Mouse (Mus musculus) common myeloid progenitor, adult 5-6 weeks (primary cell): ENCODE data around the gene Tgif1. TPM values are rescaled to one million over a fixed set of nuclear protein-coding genes. Genes with fewer than 3 reads are reported as not detected.

Source experiments
- ATAC-seq: replicated peaks from 2 replicates; pipeline ENCODE4 v1.8.0; 2016; ENCODE audit warnings: low read depth, mild to moderate bottlenecking, moderate TSS enrichment, inconsistent platforms; ENCODE audit not compliant: poor library complexity, severe bottlenecking
- total RNA-seq: library from RNA; stranded (forward); fragments of 200-1000, 187-1606 nt; gene quantifications from 2 replicates; pipeline ENCODE4 v1.2.3, GENCODE M21; 2017

The Tgif1 gene
- total RNA-seq, 1 experiment from 2014 or later = 57.5 TPM

DNA sequence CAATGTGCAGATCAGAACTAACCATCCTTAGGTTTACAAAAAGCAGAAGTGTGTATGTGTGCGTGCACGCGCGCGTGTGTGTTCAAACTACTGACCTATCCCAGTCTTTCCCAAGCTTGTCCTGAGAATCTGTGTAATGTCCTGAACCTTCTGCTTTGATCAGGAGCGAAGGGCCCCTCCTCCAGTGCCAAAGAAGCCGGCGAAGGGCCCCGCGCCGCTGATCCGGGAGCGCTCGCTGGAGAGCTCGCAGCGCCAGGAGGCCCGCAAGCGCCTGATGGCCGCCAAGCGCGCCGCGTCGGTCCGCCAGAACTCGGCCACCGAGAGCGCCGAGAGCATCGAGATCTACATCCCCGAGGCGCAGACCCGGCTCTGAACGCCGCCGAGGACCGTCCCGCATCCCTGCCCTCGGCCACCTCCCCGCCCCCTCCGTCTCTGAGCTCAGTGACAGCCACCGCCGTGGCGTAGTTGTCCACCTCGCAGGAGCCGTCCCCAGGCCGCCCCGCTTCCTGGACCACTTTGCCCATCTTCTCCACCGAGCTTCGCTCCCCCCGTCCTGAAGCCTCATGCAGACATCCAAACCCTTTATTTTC is 35.4 kb downstream of the Tgif1 start:
- ATAC-seq = peak; percentile 60; the same call in 1 of the 2 replicates

- ATAC-seq = no peak
Measured at GRCm38 (mm10) chr17:70815001-70815400, 38.3 kb downstream of the Tgif1 start.

- no peak for ATAC-seq
Measured at GRCm38 (mm10) chr17:70810795-70811194, 42.6 kb downstream of the Tgif1 start.

- no peak for ATAC-seq
Measured at GRCm38 (mm10) chr17:70809776-70810175, 43.6 kb downstream of the Tgif1 start.

GRCm38 (mm10) chr17:70808837-70809236 is 44.5 kb downstream of the Tgif1 start:
- no peak for ATAC-seq

DNA sequence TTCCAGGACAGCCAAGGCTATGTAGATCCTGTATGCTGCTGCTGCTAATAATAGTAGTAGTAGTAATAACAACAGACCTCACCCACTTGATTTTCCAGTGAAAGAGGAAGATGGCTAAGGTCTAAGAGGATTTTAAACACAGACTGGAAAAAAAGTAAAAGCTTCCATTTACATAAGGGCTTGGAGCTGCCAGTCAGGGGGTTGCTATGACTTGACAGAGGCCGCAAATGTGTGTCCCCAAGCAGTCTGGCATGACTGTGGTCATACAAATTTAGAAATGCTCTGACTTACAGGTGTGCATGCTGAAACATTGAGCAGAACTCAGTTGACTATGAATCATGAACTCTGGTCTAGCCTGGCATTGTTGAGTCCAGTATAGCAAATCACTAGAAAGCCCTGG is 45.5 kb downstream of the Tgif1 start:
- ATAC-seq = no peak

DNA sequence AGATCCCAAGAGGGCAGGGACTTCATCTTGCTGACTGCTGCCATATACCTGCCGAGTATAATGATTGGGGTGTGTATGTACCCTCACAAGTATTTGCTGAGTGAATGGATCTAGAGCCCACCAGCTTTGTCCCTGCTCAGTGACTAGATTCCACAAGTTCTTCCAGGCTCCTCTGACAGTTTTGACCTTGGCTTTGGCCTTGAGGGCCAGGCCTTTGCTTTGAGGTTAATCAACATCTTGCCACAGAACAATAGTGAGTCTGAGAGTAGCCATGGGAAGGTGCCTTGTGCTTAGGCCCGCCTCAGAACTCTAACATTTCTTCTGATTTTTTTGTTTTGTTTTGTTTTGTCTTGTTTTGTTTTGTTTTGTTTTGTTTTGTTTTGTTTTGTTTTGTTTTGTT is 46.7 kb downstream of the Tgif1 start:
- no peak for ATAC-seq

DNA sequence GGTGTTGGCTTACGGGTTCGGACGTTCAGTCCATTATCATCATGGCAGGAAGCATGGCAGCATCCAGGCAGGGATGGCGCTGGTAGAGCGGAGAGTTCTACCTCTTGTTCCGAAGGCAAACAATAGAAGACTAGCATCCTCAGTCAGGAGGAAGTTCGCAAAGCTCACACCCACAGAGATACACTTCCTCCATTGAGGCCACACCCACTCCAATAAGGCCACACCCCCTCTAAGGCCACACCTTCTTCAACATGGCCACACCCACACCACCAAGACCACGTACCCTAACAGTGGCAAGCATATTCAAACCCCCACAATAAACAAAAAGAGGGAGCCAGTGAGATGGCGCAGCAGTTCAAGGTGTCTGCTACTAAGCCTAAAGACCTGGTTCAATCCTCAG is 47.5 kb downstream of the Tgif1 start:
- ATAC-seq = 0 out of 2 replicates have a peak, but pooled peaks have one; percentile 8

GRCm38 (mm10) chr17:70802022-70802421 is 51.3 kb downstream of the Tgif1 start:
- ATAC-seq = no peak

- ATAC-seq = peak; percentile 82
Measured at GRCm38 (mm10) chr17:70799266-70799665, 54.1 kb downstream of the Tgif1 start.

GRCm38 (mm10) chr17:70797773-70798045 is 55.6 kb downstream of the Tgif1 start:
- no peak for ATAC-seq

DNA sequence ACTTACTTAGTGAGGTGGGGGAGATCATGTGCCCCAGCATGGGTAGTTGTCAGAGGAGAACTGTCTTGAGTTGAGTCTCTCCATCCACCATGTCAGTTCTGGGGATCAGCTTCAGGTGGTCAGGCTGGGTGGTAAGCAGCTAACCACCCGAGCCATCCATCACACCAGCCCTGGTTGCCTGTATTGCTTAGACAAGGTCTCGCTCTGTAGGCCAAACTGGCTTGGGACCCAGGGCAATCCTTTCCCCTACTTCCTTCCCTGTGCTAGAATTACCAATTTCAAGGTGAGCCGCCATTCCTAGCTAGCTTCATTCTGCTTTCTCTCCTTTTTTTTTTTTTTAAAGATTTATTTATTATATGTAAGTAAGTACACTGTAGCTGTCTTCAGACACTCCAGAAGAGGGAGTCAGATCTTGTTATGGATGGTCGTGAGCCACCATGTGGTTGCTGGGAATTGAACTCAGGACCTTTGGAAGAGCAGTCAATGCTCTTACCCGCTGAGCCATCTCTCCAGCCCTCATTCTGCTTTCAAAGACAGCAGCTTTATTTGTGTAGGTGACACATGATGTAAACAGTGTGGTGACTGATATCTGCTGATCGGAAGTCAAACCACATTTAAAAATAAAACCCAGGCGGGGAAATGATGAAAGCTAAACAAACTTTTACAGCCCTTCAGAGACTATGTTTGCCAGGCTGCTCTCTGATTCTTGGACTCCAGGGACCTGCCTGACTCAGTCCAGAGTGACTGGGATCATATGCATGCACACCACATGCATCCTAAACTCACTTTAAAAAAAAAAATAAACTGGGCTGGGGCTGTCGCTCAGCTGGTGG is 56.2 kb downstream of the Tgif1 start:
- no peak for ATAC-seq

- no peak for ATAC-seq
Measured at GRCm38 (mm10) chr17:70795196-70795595, 58.1 kb downstream of the Tgif1 start.

- ATAC-seq = no peak
Measured at GRCm38 (mm10) chr17:70794722-70795121, 58.6 kb downstream of the Tgif1 start.

- ATAC-seq = 0 out of 2 replicates have a peak, but pooled peaks have one; percentile 32
Measured at GRCm38 (mm10) chr17:70794291-70794690, 59.1 kb downstream of the Tgif1 start.

Other genes starting within 250 kb of the Tgif1 start
- gene Myom1, start 149.1 kb upstream of the Tgif1 start, total RNA-seq = 6.3 and 14.1 TPM in 2 replicates
- 111 and 131 TPM in 2 replicates for gene Myl12a, start 149.3 kb upstream of the Tgif1 start, total RNA-seq